Mouse (Mus musculus) gastrocnemius, adult 18-20 months (tissue): ENCODE measurements around the gene Mapk8ip1. TPM values are rescaled to one million over a fixed set of nuclear protein-coding genes. Genes with fewer than 3 reads are reported as not detected.

Source experiments
- DNase-seq: peaks from one replicate; pipeline ENCODE4 v3.0.0; 2021; ENCODE audit warnings: low spot score
- total RNA-seq, 2 experiments: library from RNA; stranded (reverse); gene quantifications; 2 replicates each; pipeline ENCODE4 v1.2.3; 2021

Gene Mapk8ip1
- total RNA-seq, 2 experiments from 2014 or later = 2.8 to 2.9 TPM

DNA sequence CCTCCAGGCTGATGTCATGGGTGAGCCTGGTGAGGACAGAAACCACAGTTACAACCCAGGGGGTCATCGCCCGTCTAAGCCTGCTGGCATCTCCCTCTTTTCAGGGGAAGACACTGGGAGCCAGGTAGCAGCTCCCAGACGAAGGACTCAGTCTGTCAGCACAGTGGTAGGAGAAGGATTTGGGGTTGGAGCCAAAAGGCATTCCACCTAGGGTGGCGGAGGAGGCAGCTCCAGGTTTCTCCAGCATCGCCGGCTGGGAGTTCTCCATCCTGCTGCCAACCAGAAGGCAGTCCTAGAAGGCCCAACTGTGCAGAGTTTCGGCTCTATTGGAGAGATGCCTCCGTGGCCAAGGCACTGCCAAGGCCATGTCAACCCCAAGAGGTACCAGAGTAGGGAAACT lies 9.9 kb downstream of the Mapk8ip1 start:
- no peak for DNase-seq

DNA sequence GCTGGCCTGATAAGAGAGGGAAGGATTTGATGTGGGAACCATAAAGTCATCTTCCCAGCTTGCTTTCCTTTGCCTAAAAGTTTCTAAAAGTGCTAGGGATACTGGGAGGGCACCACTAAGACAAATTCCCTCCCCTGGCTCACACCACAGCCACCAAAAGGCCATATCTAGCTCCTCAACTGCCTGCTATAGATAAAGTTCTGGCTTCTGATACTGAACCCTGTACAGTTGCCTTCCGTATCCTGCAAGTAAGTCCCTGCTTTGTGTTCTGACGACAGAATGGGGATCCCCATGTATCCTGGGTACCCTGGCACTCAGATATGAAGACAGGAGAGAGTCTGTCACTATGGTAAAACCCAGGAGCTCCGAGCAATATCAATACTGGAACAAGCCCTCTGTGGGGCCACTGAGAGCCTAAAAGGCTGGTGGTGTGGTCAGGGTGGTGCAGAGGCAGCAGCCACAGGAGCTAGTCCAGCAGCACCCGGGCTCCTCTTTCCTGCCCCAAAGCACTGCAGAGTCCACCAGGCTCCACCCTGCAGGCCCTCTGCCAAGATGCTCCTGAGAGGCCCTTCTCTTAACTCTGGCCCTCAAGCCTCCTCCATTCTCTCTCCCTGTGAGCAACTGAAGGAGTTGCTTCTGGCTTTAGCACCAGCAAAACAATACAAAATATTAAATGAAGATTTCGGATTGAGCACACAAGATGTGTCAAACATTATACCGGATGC lies 10.7 kb downstream of the Mapk8ip1 start:
- DNase-seq = no peak

DNA sequence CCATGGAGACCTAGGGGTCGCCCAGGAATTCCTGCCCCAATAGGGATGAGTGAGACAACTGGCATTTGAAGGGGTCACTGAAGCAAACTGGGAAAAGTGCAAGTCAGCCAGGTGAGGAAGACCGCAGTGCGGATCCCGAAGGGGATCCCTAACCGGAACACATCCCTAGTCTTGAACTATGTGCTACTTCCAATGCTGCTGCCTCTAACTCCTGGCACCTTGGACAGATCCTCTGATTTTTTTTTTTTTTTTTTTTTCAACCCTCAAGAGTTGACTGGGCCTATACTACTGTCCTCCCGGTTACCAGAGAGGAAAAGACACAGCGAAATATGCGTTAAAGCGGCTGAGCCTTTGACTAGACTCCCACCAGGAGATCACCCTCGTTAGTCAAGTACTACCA lies 11.4 kb downstream of the Mapk8ip1 start:
- no peak for DNase-seq

DNA sequence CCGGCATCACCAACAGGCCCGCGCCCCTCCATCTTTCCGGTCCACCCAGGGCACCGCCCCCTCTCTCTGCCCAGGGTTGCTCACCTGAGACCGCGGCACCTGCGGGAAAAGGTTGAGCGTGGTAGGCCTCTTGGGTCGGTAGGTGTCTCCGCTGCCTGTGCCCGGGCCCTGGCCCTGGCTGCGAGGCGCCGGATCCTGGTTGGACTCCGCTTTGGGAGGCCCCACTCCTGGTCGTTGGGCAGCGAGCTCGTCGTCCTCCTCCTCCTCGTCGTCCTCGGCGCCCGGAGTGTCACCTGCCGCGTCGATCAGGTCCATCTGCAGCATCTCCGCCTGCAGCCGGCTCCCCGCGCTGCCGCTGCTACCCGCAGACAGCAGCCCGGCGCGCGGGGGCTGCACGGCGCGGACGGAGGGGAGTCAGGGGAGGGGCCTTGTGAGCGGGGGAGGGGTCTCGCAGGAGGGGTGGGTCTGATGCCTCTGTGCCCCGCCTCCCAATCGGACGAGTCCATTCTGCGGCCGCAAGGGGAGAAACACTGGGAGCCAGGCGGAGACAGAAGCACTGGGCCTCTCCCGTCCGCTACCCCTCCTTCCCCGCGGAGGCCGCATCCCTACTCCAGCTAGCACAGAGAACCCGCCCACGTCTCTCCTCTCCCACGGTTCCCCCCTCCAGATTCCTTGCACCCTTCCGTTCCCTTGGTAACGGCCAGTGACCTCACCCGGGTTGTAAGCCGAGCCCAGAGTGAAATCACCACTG lies 12.0 kb downstream of the Mapk8ip1 start:
- peak; percentile 70 for DNase-seq

DNA sequence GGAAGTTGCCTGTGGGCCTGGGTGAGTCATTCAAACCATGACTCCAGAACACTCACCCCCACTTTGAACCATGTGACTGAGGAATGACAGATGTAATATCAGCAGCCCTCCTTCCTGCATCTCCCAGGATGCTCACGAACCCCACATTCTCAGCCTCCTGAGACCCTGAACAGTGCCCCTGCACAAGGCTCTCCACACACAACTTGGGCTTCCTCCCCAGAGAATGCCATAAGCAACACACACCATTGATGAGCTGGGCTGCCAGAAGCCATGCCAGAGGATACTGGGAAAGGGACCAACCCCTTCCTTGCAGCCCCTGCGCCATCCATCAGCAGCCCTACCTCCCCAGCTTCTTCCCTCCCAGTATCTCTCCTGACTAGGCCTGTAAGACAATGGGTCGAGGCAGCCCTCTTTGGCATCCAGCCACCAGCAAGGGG lies 13.0 kb downstream of the Mapk8ip1 start:
- no peak for DNase-seq

DNA sequence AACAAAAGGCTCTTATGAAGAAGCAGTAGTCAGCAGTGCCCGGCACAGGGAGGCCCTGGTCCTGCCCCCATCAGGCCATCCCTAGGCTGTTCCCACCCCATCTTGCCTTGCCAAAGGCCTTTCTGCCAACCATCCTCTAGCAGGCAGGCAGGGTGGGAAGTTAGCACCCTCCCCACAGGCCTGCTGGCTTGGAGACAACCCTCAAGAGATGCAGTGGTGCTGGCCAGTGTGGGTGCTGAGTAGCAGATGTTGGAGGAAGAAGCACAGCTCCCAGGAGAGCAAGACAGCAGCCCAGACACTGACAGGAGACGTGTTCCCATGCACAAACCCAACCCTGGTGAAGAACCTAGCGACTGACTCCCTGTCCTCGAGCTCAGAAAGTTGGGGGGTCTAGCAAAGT lies 13.4 kb downstream of the Mapk8ip1 start:
- no peak for DNase-seq

DNA sequence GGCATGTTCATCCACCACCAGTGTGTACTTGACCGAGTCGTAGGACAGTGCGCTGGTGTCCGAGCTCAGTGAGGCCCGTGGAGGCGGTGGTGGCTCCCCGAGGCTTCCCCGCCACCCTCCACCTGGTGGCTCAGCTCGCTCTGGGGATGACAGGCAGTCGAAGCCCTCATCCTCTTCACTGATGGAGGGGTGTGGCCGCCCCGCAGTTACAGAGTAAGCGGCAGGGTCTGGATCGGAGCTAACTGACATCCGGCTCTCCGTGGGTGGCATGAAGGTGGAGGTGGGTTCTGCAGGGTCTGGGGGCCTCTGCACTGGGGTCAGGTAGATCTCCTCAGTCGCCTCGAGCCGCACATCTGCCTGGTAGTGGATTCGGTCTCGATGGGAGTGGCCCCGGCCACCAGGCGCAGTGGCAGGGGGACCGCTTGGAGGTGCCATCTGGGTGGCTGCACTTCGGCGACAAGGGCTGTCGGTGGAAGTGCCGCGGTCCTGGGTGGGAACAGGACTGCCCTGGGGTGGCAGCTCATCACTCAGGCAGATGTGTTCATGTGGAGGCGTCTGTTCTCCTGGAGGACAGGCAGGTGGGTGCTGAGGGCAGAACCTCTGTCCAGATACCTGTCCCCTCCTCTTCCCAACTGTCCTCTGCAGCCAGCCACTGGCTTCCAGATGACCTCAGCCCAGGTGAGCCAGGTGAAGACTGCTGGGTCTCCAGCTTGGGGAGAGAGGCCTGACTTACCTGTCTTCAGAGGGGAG lies 14.1 kb downstream of the Mapk8ip1 start:
- DNase-seq = no peak

DNA sequence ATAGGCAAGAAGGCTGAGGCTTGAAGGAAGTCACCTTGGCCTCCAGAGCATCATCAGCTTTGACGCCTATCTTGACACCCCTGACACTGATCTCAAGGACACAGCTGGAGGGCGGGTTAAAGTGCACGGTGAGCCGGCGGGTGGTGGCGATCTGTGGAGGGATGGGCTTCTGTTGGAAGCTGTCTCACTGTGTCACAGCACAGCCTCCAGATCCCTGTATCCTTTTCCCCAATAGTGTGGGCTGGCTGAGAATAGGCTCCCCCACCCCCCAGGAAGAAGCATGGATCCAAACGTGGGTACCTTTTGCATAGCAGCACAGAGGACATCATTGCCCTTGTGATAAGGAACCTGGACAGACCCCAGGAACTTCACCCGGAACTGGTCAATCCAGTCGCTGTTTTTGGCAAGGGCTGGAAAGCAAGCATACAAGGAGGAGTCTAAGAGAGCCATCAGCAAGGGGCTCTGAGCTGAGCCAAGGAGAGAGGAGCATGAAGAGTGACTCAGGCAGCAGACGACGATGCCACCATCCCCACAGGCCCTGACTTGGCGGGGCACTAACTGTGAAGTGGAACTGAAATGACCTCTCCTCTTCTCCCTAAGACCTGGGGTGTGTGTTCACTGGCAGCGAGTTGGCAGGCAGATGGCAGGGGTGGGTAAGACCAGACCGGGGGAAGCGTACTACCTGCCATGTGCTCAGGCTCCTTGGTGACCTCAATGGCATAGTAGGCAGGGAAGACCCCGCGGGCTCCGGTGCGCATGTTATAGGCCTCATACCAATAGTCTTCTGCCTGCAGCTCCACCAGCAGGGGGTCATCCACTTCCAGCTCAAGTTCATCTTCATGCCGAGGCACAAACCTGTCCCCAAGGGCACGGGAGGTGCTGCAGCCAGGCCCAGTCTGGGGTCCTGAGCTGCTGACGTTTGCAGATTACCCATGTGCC lies 15.7 kb downstream of the Mapk8ip1 start:
- DNase-seq = no peak

DNA sequence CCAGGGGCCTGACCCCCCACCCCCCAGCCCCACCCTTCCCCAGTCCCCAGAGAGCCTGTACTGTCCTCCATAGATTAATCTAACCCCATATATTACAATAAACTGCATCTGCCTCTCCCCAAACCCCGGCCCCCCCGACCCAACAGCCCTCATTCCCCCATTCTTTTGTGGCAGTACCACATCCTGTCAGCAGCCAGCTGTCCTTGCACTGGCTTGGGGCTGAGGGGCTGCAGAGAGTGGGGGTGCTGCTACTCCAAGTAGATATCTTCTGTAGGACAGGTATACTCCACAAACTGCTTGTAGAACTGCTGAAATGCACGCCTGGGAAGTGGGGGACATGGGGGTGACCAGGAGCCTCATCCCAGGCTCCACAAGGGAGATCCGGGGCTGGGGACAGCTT lies 17.0 kb downstream of the Mapk8ip1 start:
- no peak for DNase-seq

DNA sequence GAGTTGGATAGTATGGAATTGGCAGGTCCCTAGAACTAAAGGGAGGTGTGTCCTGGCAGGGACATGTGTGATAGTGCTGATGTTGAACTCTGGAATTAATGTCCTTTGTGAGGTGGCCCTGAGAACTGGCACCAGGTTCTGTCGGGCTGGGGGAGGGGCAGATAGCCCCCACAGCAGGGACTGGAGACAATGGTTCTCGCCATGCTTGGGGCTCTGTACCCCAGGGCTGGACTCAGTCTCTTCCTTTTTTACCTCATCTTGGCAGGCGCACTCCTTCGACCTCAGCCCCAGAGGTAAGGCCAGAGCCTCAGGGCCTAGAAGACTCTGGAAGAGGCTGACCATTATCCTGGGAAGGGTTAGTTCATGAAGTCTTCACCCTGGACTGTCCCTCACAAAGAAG lies 18.3 kb downstream of the Mapk8ip1 start:
- no peak for DNase-seq

DNA sequence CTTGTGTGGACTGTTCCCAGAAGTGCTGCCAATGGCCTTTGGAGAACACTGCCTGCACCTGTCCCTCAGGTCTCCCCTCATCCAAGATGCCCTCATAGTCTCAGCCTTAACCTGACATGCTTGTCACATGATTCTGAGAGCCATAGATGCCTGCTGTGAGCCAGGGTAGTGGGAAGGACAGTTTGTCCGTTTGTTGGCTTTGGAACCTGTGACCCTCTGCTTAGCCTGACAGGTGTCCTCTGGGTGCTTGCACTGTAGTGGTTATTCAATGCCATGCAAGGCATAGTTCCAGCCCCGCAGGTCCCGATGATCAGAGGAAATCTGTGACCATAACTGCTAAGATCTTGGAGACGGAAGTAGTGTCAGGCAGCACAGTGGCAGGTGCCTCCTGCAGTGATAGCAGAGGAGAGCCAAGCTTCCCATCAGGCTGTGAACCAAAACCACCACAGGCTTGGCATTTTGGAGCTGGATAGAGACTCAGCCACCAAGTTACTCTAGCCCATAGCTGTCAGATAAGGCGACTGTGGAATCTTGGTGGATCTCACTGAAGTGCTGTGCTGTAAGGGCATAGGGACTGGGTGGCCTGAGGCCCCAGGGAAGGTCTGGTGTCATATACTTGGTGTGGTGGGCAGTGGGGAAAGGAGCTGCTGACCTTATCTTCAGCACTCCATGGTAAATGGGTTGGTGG lies 19.0 kb downstream of the Mapk8ip1 start, which contains the start of gene 1700029I15Rik:
Gene 1700029I15Rik, plus strand, starts transcription at position 638 of the 688 bp plus-strand sequence.
- no peak for DNase-seq

DNA sequence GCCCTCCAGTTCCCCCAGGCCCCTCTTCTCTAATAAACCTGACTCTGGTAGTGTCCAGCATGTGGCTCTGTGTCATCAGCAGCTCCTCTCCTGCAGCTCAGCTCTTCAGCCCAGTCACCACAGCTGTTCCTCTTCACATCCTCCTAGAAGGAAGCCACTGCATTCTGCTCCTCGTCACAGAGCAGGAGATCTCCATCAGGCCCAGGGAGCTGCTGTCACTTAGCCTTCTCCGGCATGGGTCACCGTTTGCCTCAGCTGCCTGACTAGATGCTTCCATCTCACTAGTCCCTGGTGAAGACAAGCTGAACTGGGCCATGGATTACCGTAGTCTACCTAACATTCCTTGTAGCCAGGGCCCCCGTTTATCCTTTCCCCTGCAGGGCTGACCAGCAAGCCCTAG lies 19.9 kb downstream of the Mapk8ip1 start:
- no peak for DNase-seq

DNA sequence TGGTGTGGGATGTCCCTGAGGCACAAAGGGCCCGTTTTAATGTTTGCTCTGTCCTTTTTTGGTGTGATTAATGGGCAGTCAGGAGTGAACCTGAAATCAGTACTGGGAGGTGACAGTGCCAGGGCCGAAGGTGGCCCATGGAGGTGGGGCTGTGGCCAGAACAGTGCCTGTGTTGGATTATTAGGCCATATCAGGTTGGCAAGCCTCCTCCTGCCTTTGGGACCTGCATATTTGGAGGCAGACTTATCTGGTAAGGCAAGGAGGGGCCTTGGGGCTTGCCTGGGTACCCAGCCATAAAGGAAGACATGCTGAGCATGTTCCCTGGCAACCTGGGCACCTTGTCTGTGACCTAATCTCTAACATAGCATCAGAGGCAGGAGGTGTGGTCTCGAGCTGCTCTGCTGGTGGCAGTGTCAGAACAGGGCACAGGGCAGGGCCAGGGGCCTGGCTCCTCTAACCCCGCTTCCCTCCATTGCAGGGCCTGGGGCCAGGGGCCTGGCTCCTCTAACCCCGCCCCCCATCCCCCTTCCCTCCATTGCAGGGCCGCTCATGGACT lies 20.5 kb downstream of the Mapk8ip1 start:
- DNase-seq = no peak

DNA sequence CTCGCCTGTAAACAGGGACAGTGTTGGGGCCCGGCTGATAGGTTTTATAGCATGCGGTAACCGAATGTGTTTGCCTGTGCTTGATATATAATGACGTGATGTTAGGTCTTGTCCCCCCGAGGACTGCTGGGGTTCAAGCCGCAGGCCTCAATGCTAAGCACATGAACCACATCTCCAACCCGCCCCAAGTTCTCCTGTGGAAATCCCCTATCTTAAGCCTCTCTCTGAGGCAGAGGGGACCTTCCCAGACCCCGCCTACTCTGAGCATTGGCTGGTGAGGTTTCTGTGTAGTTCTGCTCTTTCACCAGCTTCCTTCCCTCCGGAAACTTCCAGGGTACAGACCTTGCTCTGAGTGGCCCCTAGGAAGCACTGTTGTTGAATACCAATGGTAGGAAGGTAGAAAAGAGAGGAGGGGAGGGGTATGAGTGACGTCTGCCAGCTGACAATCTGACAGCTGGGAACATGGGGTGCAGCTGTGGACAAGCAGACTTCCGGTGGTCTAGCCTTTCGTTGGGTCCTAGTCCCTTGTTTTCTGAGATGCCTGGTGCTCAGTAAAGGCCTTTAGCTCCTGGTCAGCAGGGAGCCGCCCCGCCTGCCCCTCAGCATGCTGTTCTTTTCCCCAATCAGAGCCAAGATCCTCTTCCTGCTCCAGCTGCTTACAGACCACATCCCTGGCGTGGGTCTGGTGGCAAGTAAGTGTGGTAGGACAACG lies 21.1 kb downstream of the Mapk8ip1 start:
- DNase-seq = no peak

DNA sequence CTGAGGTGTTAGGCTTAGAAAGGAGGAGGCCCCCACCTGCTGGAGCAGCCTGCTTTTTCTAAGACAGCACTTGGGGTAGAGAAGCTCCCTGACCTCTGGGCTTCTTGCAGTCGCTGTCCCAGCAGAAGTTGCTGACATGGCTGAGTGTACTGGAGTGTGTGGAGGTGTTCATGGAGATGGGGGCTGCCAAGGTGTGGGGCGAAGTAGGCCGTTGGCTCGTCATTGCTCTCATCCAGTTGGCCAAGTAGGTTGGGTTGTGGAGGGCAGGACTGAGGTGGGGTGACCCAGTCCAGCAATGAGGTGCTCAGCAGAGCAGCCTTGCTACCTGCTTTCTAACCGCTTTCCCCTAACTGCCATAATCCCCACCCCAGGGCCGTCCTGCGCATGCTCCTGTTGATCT lies 23.7 kb downstream of the Mapk8ip1 start:
- no peak for DNase-seq

DNA sequence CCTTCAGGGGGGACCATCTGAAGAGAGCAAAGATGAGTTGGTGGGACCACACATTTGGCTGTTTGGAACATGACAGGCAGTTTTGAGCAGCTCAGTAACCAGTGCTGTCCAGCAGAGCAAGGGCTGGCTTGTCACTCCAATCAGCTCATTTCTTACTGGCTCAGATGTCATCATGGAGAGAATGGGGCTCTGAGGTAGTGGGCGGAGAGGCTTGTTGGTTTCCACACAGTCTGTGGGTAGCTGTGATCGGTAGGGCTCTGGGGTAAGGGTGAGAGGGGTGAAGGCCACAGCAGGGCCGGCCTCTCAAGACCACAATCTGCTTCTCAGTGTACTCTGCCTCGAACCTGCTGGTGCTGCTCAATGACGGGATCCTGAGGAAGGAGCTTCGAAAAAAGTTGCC lies 24.8 kb downstream of the Mapk8ip1 start:
- DNase-seq = no peak

DNA sequence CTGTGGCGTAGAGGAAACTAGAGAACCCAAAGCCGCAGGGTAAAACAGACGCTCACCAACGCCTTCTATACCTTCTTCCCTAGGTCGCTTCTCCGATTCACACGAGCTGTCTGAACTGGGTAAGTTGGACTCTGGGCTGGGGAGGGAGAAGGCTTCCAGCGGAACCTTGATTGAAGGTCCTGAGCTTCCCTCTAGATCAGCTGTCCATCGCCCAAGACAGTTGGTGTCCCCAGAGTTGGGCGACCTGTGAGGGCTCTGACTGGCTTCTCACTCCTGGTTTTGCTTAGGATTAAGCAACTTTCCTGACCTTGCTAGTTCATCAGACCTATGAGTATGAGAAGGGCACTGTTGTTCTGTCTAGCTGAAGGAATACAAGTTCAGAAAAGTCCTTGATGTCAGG lies 25.3 kb downstream of the Mapk8ip1 start:
- no peak for DNase-seq

DNA sequence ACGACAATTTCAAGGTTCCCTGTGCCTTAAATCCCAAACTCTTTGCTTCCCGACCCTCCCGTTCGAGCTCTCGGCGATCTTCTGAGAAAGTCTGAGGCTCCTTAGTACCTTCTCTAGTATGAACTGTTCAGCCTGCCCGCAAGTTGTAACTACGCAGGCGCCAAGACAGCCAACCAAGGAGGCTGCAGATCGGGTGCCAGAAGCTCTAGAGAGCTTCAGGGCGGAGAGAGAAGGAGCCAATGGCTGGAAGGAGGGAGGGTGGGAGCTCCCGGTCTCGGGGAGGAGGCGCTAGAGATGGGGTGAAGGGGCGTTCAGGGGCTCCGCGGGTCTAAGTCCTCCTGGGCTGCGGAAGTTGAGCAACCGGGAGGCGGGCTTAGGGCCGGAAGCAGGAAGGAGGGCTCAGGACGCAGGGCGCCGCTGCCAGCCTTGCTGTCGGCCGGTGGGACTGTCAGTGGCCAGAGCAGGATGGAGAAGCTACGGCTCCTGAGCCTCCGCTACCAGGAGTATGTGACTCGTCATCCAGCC lies 25.9 kb downstream of the Mapk8ip1 start:
- DNase-seq = peak; percentile 97

DNA sequence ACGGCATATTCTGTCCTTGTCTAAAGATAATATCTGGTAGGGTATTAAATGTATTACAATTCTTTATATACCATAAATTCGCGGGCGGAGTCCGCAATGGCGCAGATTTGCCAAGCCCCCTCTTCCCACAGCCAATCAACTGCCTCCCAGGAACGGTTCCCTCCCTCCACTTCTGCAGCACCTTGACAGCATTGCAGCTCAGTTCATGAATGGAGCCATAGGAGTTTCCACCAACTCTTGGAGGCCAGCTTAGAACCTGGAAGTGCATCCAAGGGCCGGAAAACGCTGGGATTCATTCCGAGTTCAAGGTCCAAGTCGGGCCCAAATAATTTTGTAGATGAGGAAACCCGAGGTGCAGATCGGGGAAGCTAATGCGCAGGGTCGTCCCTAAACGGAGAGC lies 26.5 kb downstream of the Mapk8ip1 start, which contains the start of the genes Pex16 and Large2:
Gene Pex16, plus strand, starts transcription at position 163 of the 400 bp plus-strand sequence.
Gene Large2, minus strand, starts transcription at position 356 of the 400 bp plus-strand sequence.
- DNase-seq = peak; percentile 31
